Mouse (Mus musculus) brain, adult 2 months (tissue): ENCODE measurements around the gene Sh2d3c.

Experiments used
- DNase-seq: peaks from one replicate; pipeline ENCODE4 v3.0.0; 2011; ENCODE audit warnings: low read depth, low spot score

Sh2d3c gene

DNA sequence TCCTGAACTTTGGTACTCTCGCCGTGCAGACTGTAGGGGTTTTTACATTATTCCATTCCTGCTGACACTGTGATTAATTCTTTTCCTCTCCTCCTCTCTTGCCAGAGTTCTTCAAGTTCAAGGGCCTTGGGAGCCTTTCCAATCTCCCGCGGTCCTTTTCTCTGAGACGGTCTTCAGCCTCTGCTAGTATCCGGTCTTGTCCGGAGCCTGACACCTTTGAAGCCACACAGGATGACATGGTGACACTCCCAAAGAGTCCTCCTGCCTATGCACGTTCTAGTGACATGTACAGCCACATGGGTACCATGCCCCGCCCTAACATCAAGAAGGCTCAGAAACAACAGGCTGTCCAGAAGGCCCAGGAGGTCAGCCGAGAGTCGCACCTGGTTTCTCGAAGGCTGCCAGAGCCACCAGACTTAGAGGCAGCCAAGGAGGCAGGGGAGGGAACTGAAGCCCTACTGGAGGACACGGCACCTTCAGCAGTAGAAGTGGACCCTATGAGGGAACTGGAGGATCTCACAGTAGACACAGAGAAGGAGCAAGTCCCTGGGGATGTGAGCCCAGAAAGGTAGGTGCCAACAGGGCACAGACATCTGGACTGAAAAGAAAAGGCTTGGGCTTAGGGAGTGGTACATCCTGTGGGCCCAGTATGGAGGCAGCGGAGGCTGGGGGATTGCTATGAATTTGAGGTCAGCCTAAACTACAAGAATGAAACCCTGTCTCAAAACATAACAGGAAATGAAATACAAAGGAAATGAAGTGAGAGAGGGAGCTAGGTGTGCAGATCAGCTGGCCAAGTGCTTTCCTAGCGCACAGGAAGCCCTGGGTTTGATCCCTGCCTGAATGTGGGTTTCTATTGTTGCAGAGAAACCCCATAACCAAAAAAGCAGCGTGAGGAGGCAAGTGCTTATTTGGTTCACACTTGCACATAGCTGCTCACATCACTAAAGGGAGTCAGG is 4.3 kb downstream of the Sh2d3c start:
- DNase-seq, result no peak

DNA sequence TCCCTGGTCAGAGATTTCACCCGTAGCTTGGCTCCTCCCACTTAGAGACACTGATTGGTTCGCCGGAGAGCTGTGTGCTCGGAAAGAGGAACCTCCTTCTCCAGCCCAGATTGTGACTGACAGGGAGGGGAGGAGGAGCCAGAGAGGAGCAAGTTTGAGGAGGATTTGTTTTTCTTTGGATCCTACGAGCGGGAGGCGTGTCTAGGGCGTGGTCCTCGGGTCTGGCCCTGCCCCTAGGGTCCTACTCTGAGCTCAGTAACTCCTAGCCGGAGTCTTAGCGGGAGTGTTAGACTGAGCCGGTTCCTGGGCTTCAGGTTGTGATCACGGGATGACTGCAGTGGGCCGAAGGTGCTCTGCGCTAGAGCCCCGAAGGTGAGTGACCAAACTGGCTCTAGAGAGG is 6.6 kb downstream of the Sh2d3c start:
- DNase-seq, result peak; percentile 98

DNA sequence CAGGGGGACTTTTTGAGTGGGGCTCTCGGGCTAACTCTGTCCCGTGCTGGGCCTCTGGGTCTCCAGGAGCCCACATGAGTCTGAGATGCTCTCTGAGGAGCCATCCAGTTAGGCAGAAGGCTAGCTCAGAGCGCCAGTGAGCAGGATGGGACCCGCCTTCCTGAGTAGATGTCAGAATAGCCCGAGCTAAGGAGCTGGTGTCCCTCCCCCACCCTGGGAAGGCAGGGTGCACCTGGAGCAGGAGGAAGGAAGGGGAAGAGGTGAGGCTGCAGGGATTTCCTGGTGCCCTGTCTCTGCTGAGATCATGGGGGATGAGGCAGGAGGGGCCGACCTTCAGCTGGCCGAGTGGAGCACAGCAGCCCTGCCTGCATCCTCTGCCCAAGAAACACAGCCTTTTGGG is 7.6 kb downstream of the Sh2d3c start:
- DNase-seq, result no peak

DNA sequence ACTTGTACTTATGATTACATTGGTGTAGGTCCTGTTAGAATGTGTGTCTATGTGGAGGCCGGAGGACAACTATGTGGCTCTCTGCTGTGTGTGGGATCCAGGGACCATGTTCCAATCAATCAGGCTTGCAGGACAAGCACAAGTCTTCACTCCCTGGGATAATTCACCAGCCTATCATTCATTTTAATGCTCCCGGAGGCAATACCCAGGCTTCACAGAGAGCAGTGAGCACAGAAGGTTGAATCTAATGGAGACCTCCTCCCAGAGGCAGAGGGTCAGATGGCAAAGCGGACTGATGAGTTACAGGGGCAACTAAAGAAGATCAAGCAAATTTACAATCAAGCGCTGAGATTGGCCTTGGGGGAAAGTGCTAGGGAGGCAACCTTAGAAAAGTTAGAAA is 8.7 kb downstream of the Sh2d3c start:
- no peak for DNase-seq

DNA sequence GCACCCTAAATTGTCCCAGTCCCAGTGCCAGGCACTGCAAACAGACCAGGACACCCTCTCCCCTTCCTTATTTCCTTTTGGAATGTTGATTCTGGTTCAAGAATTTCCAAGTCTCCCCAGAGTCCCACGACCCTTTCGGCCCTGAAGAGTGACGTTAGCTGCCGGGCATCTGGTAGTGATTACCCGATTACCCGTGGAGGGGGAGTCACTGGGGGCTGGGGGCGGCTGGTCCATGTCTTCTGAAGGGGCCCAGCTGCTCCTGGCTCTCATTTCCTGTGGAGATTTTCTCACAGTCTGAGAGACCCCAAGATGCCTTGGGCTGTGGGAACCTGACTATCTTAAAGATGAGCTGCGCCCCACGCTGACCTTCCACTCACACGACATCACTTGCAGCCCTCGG is 10.0 kb downstream of the Sh2d3c start:
- DNase-seq, result no peak

DNA sequence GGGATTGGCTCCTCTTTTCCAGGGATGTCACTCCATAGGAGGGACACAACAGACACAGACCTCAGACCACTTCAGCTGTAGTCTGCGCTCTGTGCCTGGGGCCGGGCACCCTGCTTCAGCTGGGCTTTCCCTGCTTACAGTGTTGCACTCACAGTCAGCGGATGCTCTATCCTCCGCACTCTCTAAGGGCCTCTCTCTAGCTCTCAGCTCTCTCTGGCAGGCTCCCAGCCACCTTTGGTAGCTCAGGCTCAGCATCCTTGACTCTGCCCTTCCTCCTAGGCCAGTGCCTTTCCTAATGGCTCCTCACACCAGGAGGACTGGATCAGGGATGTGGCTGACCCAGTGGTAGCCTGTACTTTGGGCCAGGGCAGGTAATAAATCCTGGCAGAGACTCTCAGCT is 11.1 kb downstream of the Sh2d3c start:
- DNase-seq, result no peak

DNA sequence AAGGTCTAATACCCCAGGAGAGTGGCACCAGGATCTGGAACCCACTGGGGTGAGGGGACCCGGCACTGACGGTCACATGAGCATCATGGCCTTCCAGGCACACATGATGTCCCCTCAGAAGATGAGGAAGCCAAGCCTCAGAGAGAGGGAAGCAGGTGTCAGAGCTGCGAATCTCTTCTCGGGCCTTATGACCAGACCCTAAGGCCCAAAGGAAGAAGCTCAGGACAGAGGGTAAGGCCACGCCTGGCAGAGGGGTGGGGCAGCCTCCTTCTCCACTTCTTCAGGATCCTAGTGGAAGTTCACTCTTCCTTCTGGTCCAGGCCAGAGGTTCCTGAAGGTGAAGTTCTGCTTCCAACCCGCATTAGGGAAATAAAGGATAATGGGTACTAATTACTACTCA is 11.8 kb downstream of the Sh2d3c start:
- no peak for DNase-seq

DNA sequence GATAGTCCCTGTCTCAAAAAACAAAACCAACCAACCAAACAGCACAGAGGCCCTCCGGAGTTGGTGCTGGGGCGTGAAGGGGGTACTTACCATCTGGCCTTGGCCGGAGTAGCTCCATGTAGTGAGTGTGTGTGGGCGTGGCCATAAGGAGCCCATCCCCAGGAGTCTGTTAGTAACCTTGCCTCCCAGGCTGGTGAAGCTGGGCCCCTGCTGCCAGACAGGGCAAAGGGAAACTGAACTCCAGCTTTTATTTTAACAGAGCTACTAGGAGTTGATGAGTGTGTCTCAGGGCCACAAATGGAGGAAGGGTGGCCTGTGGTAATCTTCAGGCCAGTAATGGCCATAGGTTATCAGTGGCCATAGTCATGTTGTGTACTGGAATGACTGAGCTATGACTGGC is 13.6 kb downstream of the Sh2d3c start:
- no peak for DNase-seq

DNA sequence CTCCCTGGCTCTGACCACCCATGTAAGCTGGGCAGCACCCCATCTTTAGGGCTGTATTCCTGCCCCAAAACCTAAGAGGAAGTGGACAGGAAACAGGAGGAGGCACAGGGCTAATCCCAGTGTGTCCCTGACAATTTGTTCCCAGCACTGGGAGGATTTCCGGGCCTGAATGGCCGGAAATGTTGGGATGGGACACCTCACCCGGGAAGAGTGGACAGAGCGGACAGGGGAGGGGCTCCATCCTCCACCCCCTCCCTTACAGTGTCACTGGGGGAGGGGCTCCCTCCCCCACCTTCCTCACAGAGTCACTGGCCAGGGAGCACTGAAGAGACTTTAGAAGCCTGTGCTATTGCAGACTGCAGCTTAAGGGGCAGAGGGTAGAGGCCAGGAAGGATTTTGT is 14.1 kb downstream of the Sh2d3c start:
- no peak for DNase-seq

DNA sequence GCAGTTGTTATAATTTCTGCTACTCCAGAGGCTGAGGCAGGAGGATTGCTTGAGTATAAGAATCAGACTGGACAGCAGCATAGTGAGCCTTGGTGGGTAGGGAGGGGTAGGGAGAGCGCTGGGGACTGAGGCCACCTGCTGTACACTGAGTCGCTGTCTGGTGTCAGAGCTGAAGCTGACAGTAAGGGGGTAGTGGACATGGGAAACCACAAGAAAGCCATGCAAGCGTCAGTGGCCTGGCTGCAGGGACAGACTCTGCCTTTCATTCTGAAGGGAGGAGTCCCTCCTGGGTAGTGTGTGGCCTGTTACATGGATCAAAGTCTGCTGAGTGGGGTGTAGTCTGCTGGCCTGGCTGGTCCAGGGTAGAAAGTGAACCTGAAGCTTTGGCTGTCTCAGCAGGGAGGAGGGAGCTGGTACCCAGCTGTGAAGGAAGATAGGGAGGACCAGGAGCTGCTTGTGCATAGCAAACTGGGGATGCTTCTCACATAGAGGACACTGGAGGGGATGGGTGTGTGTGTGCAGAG is 15.5 kb downstream of the Sh2d3c start:
- DNase-seq, result no peak

DNA sequence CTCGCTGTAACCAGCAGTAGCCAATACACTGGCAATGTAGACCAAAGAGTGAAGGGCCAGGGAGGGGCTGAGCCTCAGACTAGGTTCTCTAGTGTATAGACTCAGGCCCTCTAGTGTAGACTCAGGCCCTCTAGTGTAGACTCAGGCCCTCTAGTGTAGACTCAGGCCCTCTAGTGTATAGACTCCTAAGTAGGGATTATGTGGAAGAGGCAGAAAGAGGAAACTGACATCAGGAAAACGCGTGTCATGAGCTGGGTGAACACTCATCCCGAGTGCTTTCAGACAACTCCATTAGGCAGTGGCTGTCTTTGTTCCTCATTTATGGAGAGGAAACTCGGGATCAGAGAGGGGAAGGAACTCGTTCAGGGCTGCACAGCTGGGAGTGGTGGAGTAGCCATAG is 16.2 kb downstream of the Sh2d3c start:
- no peak for DNase-seq

DNA sequence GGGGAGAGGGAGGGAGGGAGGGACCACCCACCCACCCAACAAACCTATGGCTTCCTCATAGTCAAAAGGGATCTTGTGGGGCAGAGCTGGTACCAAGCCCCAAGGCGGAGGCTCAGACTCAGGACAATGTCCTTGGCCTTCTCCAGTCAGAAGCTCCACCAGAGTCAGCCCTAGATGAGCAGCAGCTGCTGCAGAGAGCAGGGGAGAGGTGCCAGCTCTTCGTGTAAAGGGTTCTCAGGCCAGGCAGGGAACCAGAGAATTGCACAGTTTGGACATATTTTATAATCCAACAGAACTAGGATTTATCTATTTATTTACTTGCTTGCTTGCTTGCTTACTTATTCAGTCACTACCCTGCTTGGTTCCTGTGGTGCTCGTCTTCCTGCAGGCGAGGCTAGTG is 18.5 kb downstream of the Sh2d3c start:
- no peak for DNase-seq

DNA sequence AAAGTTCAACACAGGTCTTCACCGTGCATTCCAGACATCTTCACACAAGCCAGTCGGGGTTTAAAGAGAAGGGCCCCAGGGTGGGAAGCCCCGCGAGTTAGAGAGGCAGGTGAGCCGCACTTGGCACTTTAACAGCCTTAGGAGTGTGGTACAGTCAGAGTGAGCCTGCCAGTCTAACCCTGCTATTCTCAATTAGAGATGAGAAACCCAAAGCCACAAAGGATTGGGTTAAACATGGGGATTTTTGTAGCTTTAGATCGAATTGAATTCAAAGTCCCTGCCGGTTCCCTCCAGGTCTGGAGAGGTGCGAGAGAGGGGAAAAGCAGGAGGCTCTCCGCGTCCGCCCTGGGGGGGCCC is 20.0 kb downstream of the Sh2d3c start, which contains the start of gene 6330409D20Rik:
Gene 6330409D20Rik, minus strand, starts transcription at position 101 of the 357 bp plus-strand sequence.
- DNase-seq, result no peak

DNA sequence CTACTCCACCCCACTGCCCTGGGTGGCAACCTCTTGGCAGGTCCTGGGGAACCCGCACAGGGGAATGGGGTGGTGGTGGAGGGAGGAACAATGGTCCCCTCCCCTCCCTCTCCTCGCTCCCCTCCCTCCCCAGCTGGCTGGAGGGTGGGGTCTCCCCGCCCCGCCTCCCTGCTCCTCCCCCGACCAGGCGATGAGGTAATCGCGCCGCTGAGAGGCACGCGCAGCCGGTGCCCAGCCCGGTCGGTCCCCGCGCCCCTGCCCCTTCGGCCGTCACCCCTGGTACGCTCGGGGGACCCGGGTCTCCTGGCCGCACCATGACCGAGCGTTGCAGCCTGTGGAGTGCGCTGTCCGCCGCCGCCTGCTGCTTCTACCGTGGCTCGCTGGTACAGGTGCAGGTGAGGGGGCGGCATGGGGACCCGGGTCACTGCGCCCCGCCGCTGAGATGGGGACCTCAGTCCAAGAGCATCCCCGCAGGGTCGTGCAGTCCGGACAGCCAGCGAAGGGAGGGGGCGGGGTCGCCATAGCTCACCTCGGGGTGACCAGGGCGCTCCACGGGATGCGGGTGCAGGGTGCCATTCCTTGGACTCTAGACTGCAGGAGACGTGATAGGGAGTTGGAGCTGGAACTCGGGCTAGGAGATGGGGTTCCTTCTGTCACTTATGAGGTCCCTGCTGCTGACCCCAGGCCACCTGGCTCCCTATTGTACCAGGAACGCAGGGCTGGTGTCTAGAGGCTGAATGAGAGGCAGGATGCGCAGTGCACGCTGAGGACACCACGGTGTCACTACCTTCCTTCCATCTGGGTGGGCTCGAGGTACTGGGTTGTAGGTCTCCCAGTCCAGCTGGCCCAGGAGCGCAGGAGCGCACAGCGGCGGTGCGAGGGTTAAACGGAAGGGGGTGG is 20.7 kb downstream of the Sh2d3c start:
- DNase-seq, result peak; percentile 83

DNA sequence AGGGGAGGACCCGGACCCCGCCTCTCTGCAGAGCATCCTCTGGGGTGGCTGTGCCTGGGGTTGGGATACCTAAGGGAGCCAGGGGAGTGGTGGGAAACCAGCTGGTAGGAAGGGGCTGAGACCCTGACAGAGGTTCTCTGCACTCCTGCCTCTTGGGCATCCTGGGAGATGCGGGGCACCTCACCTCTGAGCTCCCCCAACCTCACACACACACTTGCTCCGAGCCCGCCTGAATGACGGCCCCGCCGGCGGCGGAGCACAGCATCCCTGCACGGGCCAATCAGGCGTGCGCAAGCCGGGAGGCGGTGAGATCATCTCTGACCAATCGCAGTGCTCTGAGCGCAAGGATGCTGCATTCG is 21.3 kb downstream of the Sh2d3c start:
- peak; percentile 97 for DNase-seq

DNA sequence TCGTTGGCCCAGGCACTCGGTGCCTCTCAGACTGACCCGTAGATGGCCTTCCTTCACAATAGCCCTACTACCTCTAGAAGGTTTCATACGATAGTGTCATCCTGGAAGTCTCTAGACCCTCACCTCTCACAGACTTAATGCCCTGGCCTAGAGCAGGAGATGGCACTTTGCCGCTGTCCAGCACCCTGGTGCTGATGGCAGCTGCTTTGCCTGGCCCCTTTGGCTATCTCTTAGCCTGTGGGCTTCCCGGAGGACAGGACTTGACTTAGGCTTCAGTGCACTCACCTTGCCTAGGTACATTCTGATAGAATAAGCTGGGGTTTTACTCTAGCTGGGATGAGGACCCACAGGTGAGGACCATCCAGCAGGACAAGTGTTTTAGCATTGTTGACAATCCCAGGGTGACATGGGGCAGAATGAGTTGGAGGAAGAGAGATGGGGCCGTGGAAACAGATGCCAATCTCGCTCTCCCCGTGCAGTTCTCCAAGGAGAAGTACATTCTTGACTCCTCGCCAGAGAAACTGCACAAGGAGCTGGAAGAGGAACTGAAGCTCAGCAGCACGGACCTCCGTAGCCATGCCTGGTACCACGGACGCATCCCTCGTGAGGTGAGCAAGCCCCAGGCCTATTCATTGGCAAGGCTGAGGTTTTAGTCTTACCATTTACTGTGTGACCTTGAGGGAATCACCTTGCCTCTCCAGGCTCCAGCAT is 23.6 kb downstream of the Sh2d3c start:
- DNase-seq, result peak; percentile 42

DNA sequence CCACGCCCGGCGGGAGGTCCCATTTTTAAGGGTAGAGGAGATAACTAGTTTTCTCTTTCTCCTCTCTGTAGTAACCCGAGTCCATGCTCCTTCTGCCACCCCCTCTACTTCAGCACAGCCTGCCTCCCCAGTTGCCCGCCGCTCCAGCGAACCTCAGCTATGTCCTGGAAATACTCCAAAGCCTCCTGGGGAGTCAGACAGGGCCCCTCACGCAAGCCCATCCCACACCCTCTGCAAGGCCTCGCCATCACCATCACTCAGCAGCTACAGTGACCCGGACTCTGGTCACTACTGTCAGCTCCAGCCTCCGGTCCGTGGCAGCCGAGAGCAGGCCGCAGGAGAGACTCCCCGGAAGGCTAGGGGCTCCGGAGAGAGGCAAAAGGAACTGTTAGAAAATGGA is 28.2 kb downstream of the Sh2d3c start:
- DNase-seq, result no peak

DNA sequence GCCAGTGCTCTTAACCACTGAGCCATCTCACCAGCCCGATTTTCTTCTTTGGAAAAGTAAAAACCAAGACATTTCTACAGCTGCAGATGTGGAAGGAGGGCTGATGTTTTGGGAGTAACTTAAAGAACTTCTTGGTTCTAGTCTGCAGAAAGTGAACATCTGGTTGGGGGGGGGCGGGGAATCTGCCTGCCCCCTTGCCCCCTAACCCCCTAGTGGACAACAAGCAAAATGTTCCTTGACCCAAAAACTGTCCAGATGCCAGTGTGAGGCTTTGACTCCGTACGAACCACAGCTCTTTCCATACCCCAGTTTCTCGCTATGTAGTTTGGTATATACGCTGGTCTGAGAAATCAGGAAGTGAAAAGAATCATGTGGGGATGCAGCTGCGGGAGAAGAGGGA is 29.3 kb downstream of the Sh2d3c start:
- no peak for DNase-seq

DNA sequence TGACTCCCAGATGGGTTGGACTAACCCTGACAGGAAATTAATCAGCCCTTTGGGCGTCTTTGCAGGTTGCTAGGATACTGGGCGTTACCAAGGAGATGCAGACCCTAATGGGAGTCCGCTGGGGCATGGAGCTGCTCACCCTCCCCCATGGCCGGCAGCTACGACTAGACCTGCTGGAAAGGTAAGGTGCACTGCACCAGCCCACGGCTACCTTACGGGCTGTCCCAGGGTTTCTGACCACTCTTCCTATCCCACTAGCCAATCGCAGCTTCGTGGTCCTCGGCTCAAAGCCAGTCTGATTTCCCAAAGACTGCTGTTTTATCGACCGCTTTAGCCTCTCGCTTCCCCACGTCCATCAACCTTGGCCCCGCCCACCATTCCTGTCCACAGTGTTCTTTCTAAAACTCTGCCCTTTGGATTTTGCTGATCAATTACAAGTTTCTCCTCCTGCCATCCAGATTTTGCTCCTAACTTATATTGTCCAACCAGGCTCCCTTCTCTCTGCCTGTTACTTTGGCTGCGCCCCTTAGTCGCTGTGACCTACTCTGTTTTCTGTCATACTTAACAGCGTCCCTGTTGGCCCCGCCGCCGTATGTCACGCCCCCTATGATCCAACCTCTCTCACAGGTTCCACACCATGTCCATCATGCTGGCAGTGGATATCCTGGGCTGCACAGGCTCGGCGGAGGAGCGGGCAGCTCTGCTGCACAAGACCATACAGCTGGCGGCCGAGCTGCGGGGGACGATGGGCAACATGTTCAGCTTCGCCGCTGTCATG is 30.2 kb downstream of the Sh2d3c start:
- no peak for DNase-seq

DNA sequence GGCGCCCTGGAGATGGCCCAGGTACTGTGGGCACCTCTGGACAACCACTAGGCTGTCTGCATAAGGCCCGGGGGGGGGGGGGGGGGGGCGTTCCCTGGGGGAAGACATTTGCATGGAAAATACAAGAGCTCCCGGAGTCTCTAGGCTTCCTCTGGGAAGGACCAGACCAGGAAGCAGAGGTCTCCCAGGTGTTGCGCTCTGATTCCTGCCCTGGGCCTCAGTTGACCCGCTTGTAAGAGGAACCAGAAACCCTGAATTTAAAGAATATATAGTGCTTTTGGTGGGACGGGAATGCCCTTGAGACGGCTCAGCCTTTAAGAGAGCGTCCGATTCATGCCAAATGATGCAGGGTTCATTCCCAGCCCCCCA is 30.8 kb downstream of the Sh2d3c start:
- no peak for DNase-seq

DNA sequence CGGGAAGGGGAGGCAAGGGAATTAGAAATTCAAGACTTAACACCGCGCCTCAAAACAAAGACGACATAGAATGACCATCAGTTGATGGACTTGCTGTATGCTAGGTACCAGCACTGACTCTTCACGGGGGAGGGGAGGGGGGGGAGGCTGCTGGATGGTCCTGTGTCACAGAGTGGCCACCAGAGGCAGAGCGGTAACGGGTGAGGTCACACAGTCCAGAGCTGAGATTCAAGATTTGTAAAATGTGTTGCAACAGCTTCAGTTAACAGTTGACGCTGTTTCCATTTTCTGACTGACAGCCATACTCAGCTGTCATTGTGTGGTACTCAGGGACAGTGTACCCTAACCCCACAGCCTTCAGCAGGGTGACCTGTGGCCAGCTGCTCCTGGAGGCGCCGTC is 31.3 kb downstream of the Sh2d3c start:
- DNase-seq, result no peak
